Mouse (Mus musculus) midbrain, embryonic 11.5 days (tissue): Measurements from ENCODE around the gene Ndufb11. TPM values are rescaled to one million over a fixed set of nuclear protein-coding genes. Genes with fewer than 3 reads are reported as not detected.

ENCODE experiments used
- polyA plus RNA-seq: library from polyadenylated mRNA; unstranded; fragments of >200 nt; fragmentation: Nextera tagmentation; extraction: Ambion mirVana; gene quantifications from 2 replicates; pipeline ENCODE4 v1.2.1, GENCODE M21; 2014

Ndufb11 gene
- polyA plus RNA-seq, 1 experiment from 2014 or later: 193 TPM

Other genes with a start within 250 kb of the Ndufb11 start
- gene Jade3, start 191.9 kb downstream of the Ndufb11 start, polyA plus RNA-seq: 9.6 and 10.7 TPM in 2 replicates
- gene Rgn, start 67.8 kb downstream of the Ndufb11 start, polyA plus RNA-seq: 0.08 and 0.48 TPM in 2 replicates
- gene Rbm10, start 116 bp downstream of the Ndufb11 start, polyA plus RNA-seq: 56.8 and 72.4 TPM in 2 replicates
- gene Uba1, start 40.7 kb upstream of the Ndufb11 start, polyA plus RNA-seq: 278 and 279 TPM in 2 replicates
- 86.5 and 98.7 TPM in 2 replicates for gene Cdk16, start 70.3 kb upstream of the Ndufb11 start, polyA plus RNA-seq
- 78.4 and 80.5 TPM in 2 replicates for gene Usp11, start 86.3 kb upstream of the Ndufb11 start, polyA plus RNA-seq
- gene Araf, start 180.2 kb upstream of the Ndufb11 start, polyA plus RNA-seq: 92.9 and 98.3 TPM in 2 replicates